Mouse (Mus musculus) testis, postnatal 10 days (tissue): ENCODE measurements around the gene Gm6760.

ENCODE experiments used
- DNase-seq: peaks from one replicate; pipeline ENCODE4 v3.0.0; 2021; ENCODE audit warnings: low spot score

Gene Gm6760

DNA sequence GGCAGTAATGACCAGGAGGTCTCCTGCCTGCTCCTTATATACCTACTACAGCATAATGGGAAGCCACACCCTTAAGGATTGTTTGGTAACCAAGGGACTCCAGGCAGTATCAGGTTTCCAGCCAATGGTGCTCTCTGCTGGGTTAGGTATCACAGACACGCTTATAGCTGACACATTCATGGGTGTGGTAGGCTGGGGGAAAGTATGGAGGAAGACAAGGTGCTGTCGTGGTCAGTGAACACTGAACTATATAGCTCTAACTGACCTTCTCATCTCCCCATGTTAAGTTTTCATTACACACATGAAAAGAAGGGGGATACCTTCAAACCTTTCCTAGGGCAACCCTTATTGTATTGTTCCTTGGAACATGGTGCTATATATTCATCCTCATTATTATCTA lies at the start of gene Gm6760:
Gene Gm6760, minus strand, starts transcription at position 101 of the 400 bp plus-strand sequence.
- no peak for DNase-seq

DNA sequence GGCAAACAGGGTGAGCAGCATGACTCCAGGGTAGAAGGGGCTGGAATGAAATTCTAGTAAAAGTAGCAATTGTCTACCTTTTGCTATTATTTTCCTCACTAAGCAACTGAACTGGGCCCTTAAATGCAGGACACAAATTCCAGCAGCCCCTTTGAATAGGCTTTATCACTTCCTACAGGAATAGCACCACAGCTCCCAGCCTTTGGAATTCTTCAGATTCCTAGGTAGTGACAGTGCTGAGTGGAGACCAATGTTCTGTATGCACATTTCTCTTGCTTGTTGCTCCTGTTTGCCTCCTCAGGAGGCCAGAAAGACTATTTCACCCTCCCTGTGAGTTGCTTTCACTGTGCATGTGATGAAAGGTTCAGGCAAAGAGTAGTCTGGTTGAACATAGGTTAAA lies 29.2 kb upstream of the Gm6760 start:
- no peak for DNase-seq

DNA sequence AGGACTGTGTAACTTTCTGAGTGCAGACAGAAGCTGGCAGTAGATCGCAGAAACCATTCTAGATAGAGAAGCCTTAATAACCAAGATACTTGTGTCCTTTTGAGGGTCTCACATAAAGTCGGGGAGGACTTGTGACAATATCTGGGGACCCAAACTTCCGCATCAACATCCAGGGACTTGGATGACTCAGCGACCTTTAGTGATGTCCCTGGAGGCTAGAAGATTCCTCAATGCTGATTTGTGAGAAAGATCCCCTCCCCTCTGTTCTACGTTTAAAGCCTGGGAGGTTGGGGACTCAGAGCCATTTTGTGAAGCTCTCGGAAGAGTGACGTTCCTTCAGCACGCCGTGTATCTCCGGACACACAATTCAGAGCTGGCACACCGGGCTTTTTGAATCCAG lies 21.2 kb upstream of the Gm6760 start, which contains the start of gene 3830417A13Rik:
Gene 3830417A13Rik, plus strand, starts transcription at position 301 of the 400 bp plus-strand sequence.
- DNase-seq = no peak
